Mouse (Mus musculus) gastrocnemius, postnatal 25 days (tissue): ENCODE measurements around the gene Igf1r. TPM values are rescaled to one million over a fixed set of nuclear protein-coding genes. Genes with fewer than 3 reads are reported as not detected.

Experiments used
- DNase-seq: peaks from one replicate; pipeline ENCODE4 v3.0.0; 2022
- total RNA-seq, 2 experiments: library from RNA; stranded (reverse); gene quantifications; 1 replicate in 1 of 2; 2 replicates in 1 of 2; pipeline ENCODE4 v1.2.3; 2021

The Igf1r gene
- total RNA-seq, 2 experiments from 2014 or later: 9.5 to 9.6 TPM

- DNase-seq: no peak
Measured at GRCm38 (mm10) chr7:67957376-67957775, 4.7 kb downstream of the Igf1r start.

- DNase-seq: no peak
Measured at GRCm38 (mm10) chr7:67958045-67958444, 5.4 kb downstream of the Igf1r start.

- DNase-seq: no peak
Measured at GRCm38 (mm10) chr7:67960701-67961100, 8.1 kb downstream of the Igf1r start.

GRCm38 (mm10) chr7:67961567-67962267, 9.1 kb downstream of the Igf1r start:
- peak; percentile 70 for DNase-seq

GRCm38 (mm10) chr7:67963691-67964090, 11.1 kb downstream of the Igf1r start:
- no peak for DNase-seq

GRCm38 (mm10) chr7:67968394-67968793, 15.8 kb downstream of the Igf1r start:
- DNase-seq: no peak

GRCm38 (mm10) chr7:67969076-67969475, 16.4 kb downstream of the Igf1r start:
- DNase-seq: no peak

- DNase-seq: peak; percentile 10
Measured at GRCm38 (mm10) chr7:67973180-67974014, 20.8 kb downstream of the Igf1r start.

- DNase-seq: no peak
Measured at GRCm38 (mm10) chr7:67981956-67982355, 29.3 kb downstream of the Igf1r start.

- DNase-seq: no peak
Measured at GRCm38 (mm10) chr7:67982809-67983208, 30.2 kb downstream of the Igf1r start.

- DNase-seq: no peak
Measured at GRCm38 (mm10) chr7:67983451-67983850, 30.8 kb downstream of the Igf1r start.

GRCm38 (mm10) chr7:67985003-67985416, 32.4 kb downstream of the Igf1r start:
- DNase-seq: no peak

GRCm38 (mm10) chr7:67985511-67985910, 32.9 kb downstream of the Igf1r start:
- no peak for DNase-seq

GRCm38 (mm10) chr7:67986277-67986676, 33.6 kb downstream of the Igf1r start:
- no peak for DNase-seq

GRCm38 (mm10) chr7:67986816-67987215, 34.2 kb downstream of the Igf1r start:
- DNase-seq: no peak

- DNase-seq: no peak
Measured at GRCm38 (mm10) chr7:67989376-67989775, 36.7 kb downstream of the Igf1r start.

- DNase-seq: no peak
Measured at GRCm38 (mm10) chr7:67993614-67994013, 41.0 kb downstream of the Igf1r start.

- DNase-seq: no peak
Measured at GRCm38 (mm10) chr7:67994346-67994858, 41.8 kb downstream of the Igf1r start.

- DNase-seq: no peak
Measured at GRCm38 (mm10) chr7:67995276-67995675, 42.6 kb downstream of the Igf1r start.

- DNase-seq: no peak
Measured at GRCm38 (mm10) chr7:67996202-67996960, 43.8 kb downstream of the Igf1r start.

GRCm38 (mm10) chr7:68001269-68001668, 48.6 kb downstream of the Igf1r start:
- no peak for DNase-seq

GRCm38 (mm10) chr7:68006074-68006473, 53.4 kb downstream of the Igf1r start:
- DNase-seq: no peak
